Mouse (Mus musculus) small intestine, adult 2 months (tissue): ENCODE results near the gene Tubgcp6.

Experiments
- CTCF ChIP-seq: fragments of 200-500 bp; IDR thresholded peaks from 2 replicates; pipeline ENCODE4 v1.5.1; 2012; ENCODE audit warnings: low read depth, mild to moderate bottlenecking, control low read depth, inconsistent platforms, low read length, moderate library complexity, mixed read lengths; ENCODE audit not compliant: insufficient replicate concordance, insufficient read length; ENCODE audit errors: extremely low read depth
- POLR2A ChIP-seq: fragments of 200-500 bp; IDR thresholded peaks from 2 replicates; pipeline ENCODE4 v1.6.1; 2012; ENCODE audit warnings: low read depth, mild to moderate bottlenecking, control low read depth, inconsistent platforms, low read length, moderate library complexity

- TF ChIP-seq POLR2A (no peak), CTCF (peak; percentile 71; the same call in 1 of the 2 replicates)
Measured at GRCm38 (mm10) chr15:89157954-89158353, 35.0 kb upstream of the Tubgcp6 start.
